Mouse (Mus musculus) midbrain, embryonic 12.5 days (tissue): ENCODE results near the gene Fam160a1. TPM values are rescaled to one million over a fixed set of nuclear protein-coding genes. Genes with fewer than 3 reads are reported as not detected.
A peak's percentile ranks its signal among the peaks of the same experiment; 100 is the strongest.

Experiments used
- ATAC-seq: fragments of 200-750 bp; cut with Nextera tagmentation; 2 replicates; pipeline ENCODE4 v1.8.0; 2017; ENCODE audit warnings: low read depth, moderate TSS enrichment, moderate library complexity; ENCODE audit not compliant: low FRiP score
- H3K27ac ChIP-seq: fragments of 300-500 bp; sonication (generic); replicated peaks from 2 replicates; pipeline ENCODE4 v1.5.1; 2016; ENCODE audit warnings: mild to moderate bottlenecking
- H3K27me3 ChIP-seq: fragments of 300-500 bp; sonication (generic); 2 replicates; pipeline ENCODE4 v1.6.1; 2016; ENCODE audit warnings: mild to moderate bottlenecking
- H3K36me3 ChIP-seq: fragments of 300-500 bp; sonication (generic); 2 replicates; pipeline ENCODE4 v1.6.1; 2016
- H3K4me1 ChIP-seq: fragments of 300-500 bp; sonication (generic); 2 replicates; pipeline ENCODE4 v1.6.1; 2016
- H3K4me2 ChIP-seq: fragments of 300-500 bp; sonication (generic); replicated peaks from 2 replicates; pipeline ENCODE4 v1.6.1; 2016; ENCODE audit warnings: mild to moderate bottlenecking, moderate library complexity
- H3K4me3 ChIP-seq: fragments of 300-500 bp; sonication (generic); 2 replicates; pipeline ENCODE4 v1.5.1; 2016; ENCODE audit warnings: mild to moderate bottlenecking
- H3K9ac ChIP-seq: fragments of 300-500 bp; sonication (generic); replicated peaks from 2 replicates; pipeline ENCODE4 v1.6.1; 2016; ENCODE audit warnings: mild to moderate bottlenecking, moderate library complexity
- H3K9me3 ChIP-seq: fragments of 300-500 bp; sonication (generic); 2 replicates; pipeline ENCODE4 v1.6.1; 2016; ENCODE audit warnings: mild to moderate bottlenecking
- WGBS: fragments of 180-500 bp; shearing (Covaris S2); methylation state at CpG from one replicate; pipeline ENCODE4 v1.1.7; 2016; 5-methylcytosine and 5-hydroxymethylcytosine counted together
- polyA plus RNA-seq: library from polyadenylated mRNA; unstranded; fragments of >200 nt; fragmentation: Nextera tagmentation; extraction: Ambion mirVana; gene quantifications from 2 replicates; pipeline ENCODE4 v1.2.1, GENCODE M21; 2016

The Fam160a1 gene
- polyA plus RNA-seq, 1 experiment from 2014 or later: 0.28 TPM

DNA sequence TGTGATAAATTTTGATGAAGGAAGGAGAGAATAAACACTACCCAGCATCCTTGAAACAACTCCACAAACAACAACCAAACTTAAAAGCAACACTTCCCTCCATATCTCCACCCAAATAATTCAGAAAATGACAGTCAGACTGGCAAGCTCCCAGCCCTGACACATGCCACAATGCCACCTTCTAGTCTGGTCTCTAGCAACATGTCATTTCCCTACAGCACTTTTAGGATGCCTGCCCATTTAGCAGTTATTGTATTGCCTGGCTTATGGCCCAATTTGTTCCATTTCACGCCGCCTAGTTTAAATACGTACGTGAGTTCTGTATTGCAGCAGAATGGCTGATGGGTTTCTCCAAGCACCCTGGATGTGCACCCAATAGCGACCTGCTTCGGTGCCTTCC is 41.0 kb downstream of the Fam160a1 start:
- no peak for ATAC-seq
- H3K9me3 ChIP-seq: no peaks in the 10 kb centered on the region
- no peak overlapping the region for H3K9ac ChIP-seq
- H3K4me3 ChIP-seq: no peak overlapping the region
- H3K27ac ChIP-seq: no peak overlapping the region
- 0 out of 2 replicates have a peak, but pooled peaks cover 6% of the 10 kb centered on the region for H3K4me1 ChIP-seq
- 92% methylated on average over 6 of the region's 6 CpGs for WGBS
- H3K36me3 ChIP-seq: no peaks in the 10 kb centered on the region
- no peak overlapping the region for H3K4me2 ChIP-seq
- H3K27me3 ChIP-seq: no peaks in the 10 kb centered on the region

DNA sequence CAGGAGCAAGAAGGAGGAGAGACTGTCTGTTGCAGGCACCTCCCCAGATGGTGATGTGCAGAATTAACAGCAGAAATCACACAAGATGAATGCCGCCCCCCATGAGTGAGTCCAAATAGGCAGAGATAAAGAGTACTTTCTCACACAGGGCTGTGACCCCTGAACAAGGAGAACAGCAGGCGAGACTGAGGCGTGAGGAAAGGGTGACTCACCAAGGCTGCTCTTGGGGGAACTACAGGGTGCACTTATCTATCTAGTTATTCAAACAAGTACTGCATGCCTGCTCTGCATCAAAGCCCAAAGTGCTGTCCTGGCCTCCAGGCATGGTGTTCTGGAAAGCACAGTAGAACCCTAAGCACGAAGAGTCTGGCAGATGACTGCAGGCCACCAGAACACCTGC is 43.2 kb downstream of the Fam160a1 start:
- Histone ChIP-seq H3K9me3 (no peaks in the 10 kb centered on the region), H3K27ac (no peak overlapping the region), H3K27me3 (no peaks in the 10 kb centered on the region), H3K36me3 (no peaks in the 10 kb centered on the region), H3K4me2 (no peak overlapping the region), H3K9ac (no peak overlapping the region), H3K4me1 (no peaks in the 10 kb centered on the region; the same call in 1 of the 2 replicates), H3K4me3 (no peak overlapping the region)
- WGBS: 81% methylated on average over 4 of the region's 4 CpGs
- no peak for ATAC-seq

DNA sequence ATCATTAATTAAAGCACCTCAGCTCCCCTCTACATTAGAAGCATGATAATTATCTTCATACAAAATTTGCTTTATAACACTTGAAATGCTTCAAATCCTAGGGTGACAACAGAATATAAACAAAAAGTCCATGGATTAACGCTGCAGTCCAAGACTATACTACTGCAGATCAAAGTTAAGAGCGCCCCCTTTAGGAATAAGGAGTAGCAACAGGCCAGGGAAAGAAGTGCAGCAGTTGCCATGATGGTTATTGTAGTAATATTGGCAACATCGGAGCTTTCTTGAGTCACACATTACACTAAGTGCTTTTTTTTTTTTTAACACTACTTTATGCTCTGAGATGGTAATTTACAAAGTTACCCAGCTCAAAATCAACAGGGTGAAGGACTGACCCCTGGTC is 43.7 kb downstream of the Fam160a1 start:
- no peak overlapping the region for H3K27ac ChIP-seq
- H3K4me2 ChIP-seq: no peak overlapping the region
- H3K9ac ChIP-seq: no peak overlapping the region
- no peaks in the 10 kb centered on the region for H3K9me3 ChIP-seq
- no peaks in the 10 kb centered on the region for H3K27me3 ChIP-seq
- no peak for ATAC-seq
- 51% methylated on average over 3 of the region's 3 CpGs for WGBS
- no peaks in the 10 kb centered on the region; the same call in 1 of the 2 replicates for H3K4me1 ChIP-seq
- no peak overlapping the region for H3K4me3 ChIP-seq
- H3K36me3 ChIP-seq: no peaks in the 10 kb centered on the region

DNA sequence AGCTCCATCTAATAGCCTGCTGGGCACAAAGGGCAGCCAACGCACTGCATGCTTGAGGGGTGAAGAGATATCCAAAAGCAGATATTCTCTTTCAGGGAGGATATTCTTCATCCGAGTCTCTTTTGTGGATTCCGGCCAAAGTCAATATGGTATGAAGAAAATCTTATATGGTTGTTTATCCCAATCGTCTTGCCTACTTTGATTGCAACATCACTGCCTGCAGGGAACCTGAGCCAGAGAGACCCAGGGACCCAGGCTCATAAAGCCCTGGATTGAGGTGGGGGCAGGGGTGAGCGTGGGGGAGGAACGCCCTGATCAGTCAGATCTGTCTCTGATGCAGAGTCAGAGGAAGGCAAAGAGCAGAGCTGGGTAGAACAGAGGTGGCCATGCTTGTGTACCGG is 52.2 kb downstream of the Fam160a1 start:
- H3K27me3 ChIP-seq: no peaks in the 10 kb centered on the region
- ATAC-seq: no peak
- WGBS: 38% methylated on average over 7 of the region's 7 CpGs

DNA sequence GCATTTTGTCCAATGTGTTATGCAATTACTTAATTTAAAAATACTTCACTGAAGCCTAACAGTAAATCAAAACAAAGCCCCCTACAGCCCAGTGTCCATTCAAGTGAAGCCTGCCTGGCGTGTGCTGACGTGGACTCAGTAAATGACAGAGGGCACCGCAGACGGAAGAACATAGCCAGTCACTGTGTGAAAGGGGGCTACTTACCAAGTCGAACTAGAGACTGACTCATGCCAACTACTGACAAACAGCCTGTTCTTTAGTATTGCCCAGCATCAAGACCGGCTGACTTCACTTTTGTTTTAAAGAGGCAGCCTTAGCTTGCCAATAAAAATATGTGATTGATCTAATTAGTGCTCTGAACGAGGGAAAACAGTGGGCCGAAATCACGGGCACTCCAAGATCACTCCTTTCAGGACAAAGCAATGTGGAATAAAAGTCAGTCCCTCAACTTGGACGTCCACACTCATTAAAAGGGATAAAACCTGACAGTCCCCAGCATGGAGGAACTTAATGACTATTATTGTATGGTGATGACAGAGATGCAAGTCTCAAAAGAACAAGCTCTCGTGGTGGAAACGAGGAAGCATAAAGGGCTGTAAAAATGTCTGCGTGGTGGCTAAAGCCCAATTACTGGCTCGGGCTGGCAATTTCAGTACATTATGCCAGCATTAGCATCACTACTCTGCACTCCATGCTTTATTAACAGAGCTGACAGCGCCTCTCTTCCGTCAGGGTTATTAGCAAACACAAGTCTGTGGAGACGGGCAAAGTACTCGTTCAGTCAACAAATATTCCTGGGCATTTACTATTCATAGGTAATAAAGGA is 52.9 kb downstream of the Fam160a1 start:
- 45% methylated on average over 18 of the region's 18 CpGs for WGBS
- Histone ChIP-seq H3K27ac (0 out of 2 replicates have a peak overlapping the region, but pooled peaks have one; percentile 35), H3K9ac (no peak overlapping the region), H3K4me3 (no peak overlapping the region), H3K36me3 (no peaks in the 10 kb centered on the region), H3K4me2 (no peak overlapping the region), H3K4me1 (peaks cover 12% of the 10 kb centered on the region; the same call in 1 of the 2 replicates), H3K27me3 (no peaks in the 10 kb centered on the region), H3K9me3 (no peaks in the 10 kb centered on the region)
- no peak; the same call in 1 of the 2 replicates for ATAC-seq

More for the DNA sequence above, 52.2 kb downstream of the Fam160a1 start:
- 0 out of 2 replicates have a peak overlapping the region, but pooled peaks have one; percentile 15 for H3K4me2 ChIP-seq
- no peaks in the 10 kb centered on the region for H3K36me3 ChIP-seq
- H3K9me3 ChIP-seq: no peaks in the 10 kb centered on the region
- H3K27ac ChIP-seq: 0 out of 2 replicates have a peak overlapping the region, but pooled peaks have one; percentile 39
- no peak overlapping the region for H3K9ac ChIP-seq
- peaks cover 12% of the 10 kb centered on the region; the same call in 1 of the 2 replicates for H3K4me1 ChIP-seq
- no peak overlapping the region for H3K4me3 ChIP-seq

DNA sequence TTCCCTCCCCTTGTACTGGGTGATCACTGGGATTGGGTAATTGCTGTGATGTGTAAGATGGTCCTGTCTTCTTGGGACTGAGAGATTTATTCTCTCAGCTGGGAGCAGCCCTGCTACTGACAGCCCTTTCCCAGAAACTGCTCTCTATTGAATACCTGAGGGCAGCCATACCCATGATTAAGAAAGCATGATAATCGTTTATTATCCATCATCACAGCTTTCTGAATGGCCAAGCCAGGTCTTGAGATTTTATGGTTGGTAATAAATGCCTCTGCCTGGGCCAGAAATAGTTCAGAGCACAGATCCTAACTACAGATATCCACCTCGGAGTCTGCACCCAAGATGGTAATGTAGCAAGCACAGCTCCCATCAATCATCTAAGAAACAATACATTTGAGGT is 59.1 kb downstream of the Fam160a1 start:
- 75% methylated on average over 2 of the region's 2 CpGs for WGBS

DNA sequence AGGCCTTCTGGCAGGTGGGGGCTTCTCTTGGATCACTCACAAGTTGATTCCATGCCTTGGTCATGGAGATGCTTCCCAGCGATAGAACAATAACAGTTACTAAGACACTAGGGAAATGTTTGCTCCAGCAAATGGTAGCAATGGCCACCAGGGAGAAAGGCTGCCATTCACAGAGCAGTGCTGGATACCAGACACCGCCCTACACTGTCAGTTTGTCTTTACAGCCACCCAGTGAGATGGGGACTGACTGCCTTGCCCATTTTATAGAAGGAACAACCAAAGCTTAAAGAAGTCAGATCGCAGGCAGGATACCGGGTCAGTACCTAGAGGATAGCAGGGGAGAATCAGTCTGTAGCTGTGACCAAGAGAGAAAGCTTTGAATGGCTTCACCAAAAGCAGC is 59.7 kb downstream of the Fam160a1 start:
- ATAC-seq: no peak
- Histone ChIP-seq H3K4me2 (no peak overlapping the region), H3K4me3 (no peak overlapping the region), H3K4me1 (peaks cover 3% of the 10 kb centered on the region; the same call in 1 of the 2 replicates), H3K27ac (no peak overlapping the region), H3K36me3 (no peaks in the 10 kb centered on the region), H3K9me3 (no peaks in the 10 kb centered on the region), H3K9ac (no peak overlapping the region), H3K27me3 (no peaks in the 10 kb centered on the region)
- 83% methylated on average over 4 of the region's 4 CpGs for WGBS

More for the DNA sequence above, 59.1 kb downstream of the Fam160a1 start:
- H3K27me3 ChIP-seq: no peaks in the 10 kb centered on the region
- no peaks in the 10 kb centered on the region for H3K36me3 ChIP-seq
- H3K4me1 ChIP-seq: no peaks in the 10 kb centered on the region; the same call in 1 of the 2 replicates
- no peak overlapping the region for H3K4me3 ChIP-seq
- no peak overlapping the region for H3K27ac ChIP-seq
- H3K4me2 ChIP-seq: no peak overlapping the region
- no peak overlapping the region for H3K9ac ChIP-seq
- no peak for ATAC-seq
- H3K9me3 ChIP-seq: no peaks in the 10 kb centered on the region

DNA sequence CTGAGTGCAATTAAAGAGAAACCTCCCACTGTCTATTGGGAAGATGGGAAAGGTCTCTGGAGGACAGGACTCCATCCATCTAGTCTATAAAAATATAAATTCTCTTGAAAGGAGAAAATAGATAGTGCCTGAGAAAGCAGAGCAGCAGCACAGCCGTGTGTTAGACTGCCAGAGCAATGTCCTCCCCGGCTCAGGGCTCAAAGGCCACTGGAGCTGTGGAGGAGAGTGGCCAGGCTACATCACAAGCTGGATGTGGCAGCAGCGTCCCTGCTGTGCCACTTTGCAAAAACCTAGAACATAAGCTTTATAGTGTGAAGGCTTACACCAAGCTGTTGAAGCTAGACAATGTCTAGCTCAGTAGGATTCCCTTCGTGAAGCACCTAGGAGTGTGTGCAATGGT is 67.7 kb downstream of the Fam160a1 start:
- Histone ChIP-seq H3K9me3 (no peaks in the 10 kb centered on the region), H3K27me3 (no peaks in the 10 kb centered on the region), H3K9ac (no peak overlapping the region), H3K27ac (no peak overlapping the region), H3K36me3 (no peaks in the 10 kb centered on the region), H3K4me1 (peaks cover 8% of the 10 kb centered on the region; the same call in 1 of the 2 replicates), H3K4me3 (no peak overlapping the region), H3K4me2 (no peak overlapping the region)
- ATAC-seq: no peak
- 60% methylated on average over 4 of the region's 4 CpGs for whole genome bisulfite sequencing

DNA sequence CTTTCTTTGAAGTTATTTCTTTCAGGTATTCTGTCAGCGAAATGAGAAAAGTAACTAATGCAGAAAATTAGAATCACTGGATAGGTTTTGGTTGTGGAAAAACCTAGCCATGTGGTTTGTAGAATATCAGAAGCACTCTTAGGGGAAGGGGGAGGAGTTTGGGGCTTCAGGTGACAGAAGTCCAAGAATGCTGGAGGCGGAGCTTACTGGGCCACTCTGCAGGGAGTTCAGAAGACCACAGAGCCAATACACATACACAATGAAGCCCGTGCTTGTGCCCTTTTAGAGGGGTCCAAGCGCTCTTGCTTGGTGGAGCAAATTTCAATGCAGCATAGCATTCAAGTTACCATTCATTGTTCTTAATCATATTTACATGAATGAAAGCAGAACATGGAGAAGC is 68.2 kb downstream of the Fam160a1 start:
- no peaks in the 10 kb centered on the region for H3K27me3 ChIP-seq
- 24% methylated on average over 4 of the region's 4 CpGs for WGBS
- no peak for ATAC-seq

DNA sequence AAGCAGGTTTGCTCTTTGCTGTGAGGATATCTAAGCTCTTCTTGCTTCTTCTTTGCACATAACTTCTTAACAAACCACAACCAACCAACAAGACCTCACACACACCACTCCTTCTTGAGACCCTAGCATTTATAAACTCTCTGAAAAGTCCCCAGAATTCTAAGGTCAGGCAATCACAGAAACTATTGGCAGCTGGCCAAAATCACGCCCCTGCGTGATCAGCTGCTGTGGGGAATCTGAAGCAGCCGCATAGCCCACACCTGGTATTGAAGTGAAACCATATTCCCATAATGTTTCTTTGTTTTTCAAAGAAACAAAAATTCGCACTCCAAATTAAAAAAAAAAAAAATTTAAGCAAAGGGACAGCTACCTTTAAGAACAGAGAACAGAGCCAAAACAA is 71.0 kb downstream of the Fam160a1 start:
- H3K9me3 ChIP-seq: no peaks in the 10 kb centered on the region
- no peak overlapping the region for H3K9ac ChIP-seq
- no peak overlapping the region for H3K4me3 ChIP-seq
- no peak overlapping the region for H3K27ac ChIP-seq
- H3K36me3 ChIP-seq: no peaks in the 10 kb centered on the region
- ATAC-seq: no peak
- H3K4me2 ChIP-seq: no peak overlapping the region
- WGBS: 74% methylated on average over 4 of the region's 4 CpGs
- no peaks in the 10 kb centered on the region for H3K27me3 ChIP-seq
- H3K4me1 ChIP-seq: 0 out of 2 replicates have a peak, but pooled peaks cover 5% of the 10 kb centered on the region

More for the DNA sequence above, 68.2 kb downstream of the Fam160a1 start:
- Histone ChIP-seq H3K9me3 (no peaks in the 10 kb centered on the region), H3K27ac (no peak overlapping the region), H3K9ac (no peak overlapping the region), H3K4me3 (no peak overlapping the region), H3K36me3 (no peaks in the 10 kb centered on the region), H3K4me2 (no peak overlapping the region), H3K4me1 (peaks cover 8% of the 10 kb centered on the region; the same call in 1 of the 2 replicates)

DNA sequence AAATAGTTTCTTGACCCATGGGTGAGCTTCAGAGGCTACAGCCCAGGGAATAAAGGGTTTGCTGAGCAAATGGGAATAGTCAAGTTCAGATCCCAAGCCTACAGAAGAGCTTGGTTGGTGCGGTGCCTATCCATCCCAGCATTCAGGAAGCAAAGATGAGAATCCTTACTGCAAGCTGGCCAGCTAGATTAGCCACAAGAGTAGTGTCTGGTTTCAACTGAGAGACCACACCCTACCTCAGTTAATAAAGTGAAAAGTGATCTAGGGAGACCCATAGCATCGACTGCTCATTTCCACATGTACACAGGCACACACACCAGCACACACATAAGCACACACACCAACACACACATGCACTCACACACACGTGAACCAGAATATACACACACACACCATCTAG is 75.3 kb downstream of the Fam160a1 start:
- Histone ChIP-seq H3K27me3 (no peaks in the 10 kb centered on the region), H3K4me3 (no peak overlapping the region), H3K27ac (no peak overlapping the region), H3K4me1 (0 out of 2 replicates have a peak, but pooled peaks cover 2% of the 10 kb centered on the region), H3K9me3 (no peaks in the 10 kb centered on the region), H3K9ac (no peak overlapping the region), H3K4me2 (no peak overlapping the region), H3K36me3 (no peaks in the 10 kb centered on the region)
- ATAC-seq: no peak
- WGBS: 89% methylated on average over 3 of the region's 3 CpGs

DNA sequence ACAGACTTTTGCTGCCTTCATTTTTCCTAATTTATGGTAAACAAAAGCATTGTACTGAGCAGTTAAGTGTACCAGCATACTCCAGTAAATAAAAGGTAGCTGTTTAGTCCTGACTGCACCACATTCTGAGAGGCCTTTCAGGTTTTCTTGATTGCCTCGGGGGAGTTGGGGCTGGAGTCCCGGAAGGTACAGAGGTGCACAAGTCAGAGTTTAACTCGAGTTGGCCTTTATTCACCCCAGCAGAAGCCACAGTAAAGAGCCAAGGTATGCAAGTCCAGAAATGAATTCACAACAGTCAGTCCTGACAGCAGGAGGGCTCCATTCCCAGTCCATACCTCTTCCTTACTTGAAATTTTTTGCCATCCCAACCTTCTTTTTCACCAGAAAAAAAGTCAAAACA is 78.5 kb downstream of the Fam160a1 start:
- H3K27ac ChIP-seq: no peak overlapping the region
- ATAC-seq: no peak
- H3K36me3 ChIP-seq: no peaks in the 10 kb centered on the region
- 74% methylated on average over 3 of the region's 3 CpGs for WGBS
- H3K4me2 ChIP-seq: no peak overlapping the region
- H3K27me3 ChIP-seq: no peaks in the 10 kb centered on the region
- no peaks in the 10 kb centered on the region for H3K4me1 ChIP-seq
- H3K9ac ChIP-seq: no peak overlapping the region
- H3K9me3 ChIP-seq: no peaks in the 10 kb centered on the region
- H3K4me3 ChIP-seq: no peak overlapping the region
